Mouse (Mus musculus) hindbrain, embryonic 13.5 days (tissue): ENCODE data around the gene Gpc3. TPM values are rescaled to one million over a fixed set of nuclear protein-coding genes. Genes with fewer than 3 reads are reported as not detected.
A peak's percentile ranks its signal among the peaks of the same experiment; 100 is the strongest.

Experiments used
- ATAC-seq: fragments of 200-750 bp; cut with Nextera tagmentation; 2 replicates; pipeline ENCODE4 v1.8.0; 2017; ENCODE audit warnings: moderate TSS enrichment; ENCODE audit not compliant: low FRiP score
- H3K27ac ChIP-seq: fragments of 300-500 bp; sonication (generic); 2 replicates; pipeline ENCODE4 v1.5.1; 2015; ENCODE audit warnings: inconsistent platforms, mild to moderate bottlenecking, moderate library complexity
- H3K27me3 ChIP-seq: fragments of 300-500 bp; sonication (generic); 2 replicates; pipeline ENCODE4 v1.6.1; 2015; ENCODE audit warnings: mild to moderate bottlenecking, inconsistent platforms
- H3K36me3 ChIP-seq: fragments of 300-500 bp; sonication (generic); 2 replicates; pipeline ENCODE4 v1.6.1; 2015; ENCODE audit warnings: mild to moderate bottlenecking, inconsistent platforms
- H3K4me1 ChIP-seq: fragments of 300-500 bp; sonication (generic); replicated peaks from 2 replicates; pipeline ENCODE4 v1.6.1; 2015; ENCODE audit warnings: inconsistent platforms
- H3K4me2 ChIP-seq: fragments of 300-500 bp; sonication (generic); 2 replicates; pipeline ENCODE4 v1.6.1; 2015; ENCODE audit warnings: inconsistent platforms, mild to moderate bottlenecking, moderate library complexity
- H3K4me3 ChIP-seq: fragments of 300-500 bp; sonication (generic); 2 replicates; pipeline ENCODE4 v1.5.1; 2015; ENCODE audit warnings: mild to moderate bottlenecking, inconsistent platforms
- H3K9ac ChIP-seq: fragments of 300-500 bp; sonication (generic); 2 replicates; pipeline ENCODE4 v1.6.1; 2015; ENCODE audit warnings: mild to moderate bottlenecking, inconsistent platforms
- H3K9me3 ChIP-seq: fragments of 300-500 bp; sonication (generic); 2 replicates; pipeline ENCODE4 v1.6.1; 2016; ENCODE audit warnings: inconsistent platforms
- WGBS: fragments of 180-500 bp; shearing (Covaris S2); methylation state at CpG from one replicate; pipeline ENCODE4 v1.1.7; 2015; 5-methylcytosine and 5-hydroxymethylcytosine counted together
- polyA plus RNA-seq: library from polyadenylated mRNA; unstranded; fragments of >200 nt; fragmentation: Nextera tagmentation; extraction: Ambion mirVana; gene quantifications from 2 replicates; pipeline ENCODE4 v1.2.1, GENCODE M21; 2015

Gpc3 gene
- polyA plus RNA-seq, 1 experiment from 2014 or later = 110 TPM

DNA sequence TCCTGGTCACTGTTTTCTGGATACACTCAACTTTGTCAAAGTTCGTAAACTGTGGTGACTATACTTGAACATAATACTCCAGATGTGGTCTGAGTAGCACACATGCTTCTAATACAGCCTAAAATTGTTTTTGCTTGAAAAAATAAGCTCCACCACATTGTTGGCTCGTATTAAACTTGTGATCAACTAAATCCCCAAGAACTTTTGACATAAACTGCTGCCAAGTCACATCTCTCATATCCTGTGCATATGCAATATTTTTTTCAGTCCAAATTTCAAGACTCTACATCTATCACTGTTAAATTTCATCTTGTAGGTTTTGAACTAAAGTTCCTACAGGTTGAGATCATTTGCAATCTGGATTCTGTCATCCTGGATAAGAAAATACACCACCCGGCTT is 69.1 kb downstream of the Gpc3 start:
- Histone ChIP-seq H3K36me3 (no peaks in the 10 kb centered on the region), H3K4me1 (no peaks in the 10 kb centered on the region), H3K9ac (no peak overlapping the region), H3K9me3 (no peaks in the 10 kb centered on the region), H3K27ac (no peak overlapping the region), H3K4me3 (no peak overlapping the region), H3K27me3 (no peaks in the 10 kb centered on the region), H3K4me2 (no peak overlapping the region)
- 71% methylated on average over 3 of the region's 3 CpGs for WGBS
- no peak for ATAC-seq

DNA sequence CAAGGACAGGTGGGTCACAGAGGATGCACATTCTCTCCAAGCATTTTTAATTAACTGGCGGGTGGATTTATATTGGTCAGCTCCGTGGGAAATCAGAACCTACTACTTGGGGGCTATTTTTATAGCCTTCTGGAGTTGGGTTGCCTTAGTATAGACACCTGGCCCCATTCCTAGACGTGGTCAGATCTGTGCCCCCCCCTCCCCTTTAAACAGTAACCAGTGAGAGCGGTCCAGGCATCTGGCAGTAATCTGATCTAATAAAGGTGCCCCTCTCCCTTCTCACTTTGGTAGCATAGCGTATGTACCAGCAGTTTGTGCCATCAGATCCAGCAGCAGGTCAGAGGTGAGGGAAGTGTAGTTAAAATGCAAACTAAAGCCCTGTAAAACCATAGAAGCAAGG is 76.5 kb downstream of the Gpc3 start:
- no peak for ATAC-seq
- Histone ChIP-seq H3K27ac (no peak overlapping the region), H3K9ac (no peak overlapping the region), H3K36me3 (no peaks in the 10 kb centered on the region), H3K4me3 (no peak overlapping the region), H3K4me1 (no peaks in the 10 kb centered on the region), H3K27me3 (no peaks in the 10 kb centered on the region), H3K9me3 (no peaks in the 10 kb centered on the region), H3K4me2 (no peak overlapping the region)
- 82% methylated on average over 5 of the region's 5 CpGs for WGBS

DNA sequence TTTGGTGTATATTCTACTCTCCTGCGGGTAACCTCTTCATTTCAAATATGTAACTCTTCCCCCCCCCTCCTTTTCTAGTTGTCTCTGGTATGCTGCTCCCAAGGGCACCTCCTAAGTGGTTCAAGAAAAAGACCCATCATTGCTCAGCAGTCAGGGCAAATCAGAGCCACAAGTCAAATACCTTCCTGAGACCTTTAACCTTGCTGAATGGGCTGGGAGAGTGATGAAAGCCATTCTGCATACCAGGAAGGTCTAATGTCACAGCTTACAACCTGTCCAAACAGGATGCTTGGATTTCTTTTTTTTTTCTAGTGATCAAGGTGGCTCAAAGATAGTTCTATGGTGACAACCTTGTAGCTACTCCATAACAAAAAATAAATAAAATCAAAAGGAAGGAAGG is 80.0 kb downstream of the Gpc3 start:
- Histone ChIP-seq H3K27me3 (no peaks in the 10 kb centered on the region), H3K4me1 (no peaks in the 10 kb centered on the region), H3K36me3 (no peaks in the 10 kb centered on the region), H3K27ac (no peak overlapping the region), H3K4me3 (no peak overlapping the region), H3K9ac (no peak overlapping the region), H3K9me3 (no peaks in the 10 kb centered on the region), H3K4me2 (no peak overlapping the region)
- 67% methylated on average over 1 of the region's 1 CpGs for WGBS
- no peak for ATAC-seq

DNA sequence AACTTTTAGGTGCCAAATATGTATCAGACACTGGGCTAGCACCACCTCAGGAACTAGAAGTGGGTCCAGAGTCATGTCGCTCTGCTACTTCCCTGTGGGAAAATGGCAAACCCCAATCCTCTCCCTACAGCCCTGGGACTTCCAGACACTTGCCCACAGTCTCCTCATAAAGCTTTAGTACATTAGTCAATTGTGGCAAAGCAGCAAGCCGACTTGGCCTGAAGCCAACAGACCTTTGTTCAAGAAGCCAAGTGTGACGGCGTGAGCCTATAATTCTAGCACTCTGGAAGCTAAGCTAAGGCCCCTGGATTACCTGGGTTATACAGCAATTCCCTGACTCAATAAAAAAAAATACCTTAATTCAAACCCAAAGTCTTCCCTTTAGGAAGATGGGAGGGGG is 80.7 kb downstream of the Gpc3 start:
- Histone ChIP-seq H3K4me1 (no peaks in the 10 kb centered on the region), H3K9ac (no peak overlapping the region), H3K27me3 (no peaks in the 10 kb centered on the region), H3K4me3 (no peak overlapping the region), H3K36me3 (no peaks in the 10 kb centered on the region), H3K4me2 (no peak overlapping the region), H3K9me3 (no peaks in the 10 kb centered on the region), H3K27ac (no peak overlapping the region)
- 50% methylated on average over 4 of the region's 4 CpGs for WGBS
- no peak for ATAC-seq

DNA sequence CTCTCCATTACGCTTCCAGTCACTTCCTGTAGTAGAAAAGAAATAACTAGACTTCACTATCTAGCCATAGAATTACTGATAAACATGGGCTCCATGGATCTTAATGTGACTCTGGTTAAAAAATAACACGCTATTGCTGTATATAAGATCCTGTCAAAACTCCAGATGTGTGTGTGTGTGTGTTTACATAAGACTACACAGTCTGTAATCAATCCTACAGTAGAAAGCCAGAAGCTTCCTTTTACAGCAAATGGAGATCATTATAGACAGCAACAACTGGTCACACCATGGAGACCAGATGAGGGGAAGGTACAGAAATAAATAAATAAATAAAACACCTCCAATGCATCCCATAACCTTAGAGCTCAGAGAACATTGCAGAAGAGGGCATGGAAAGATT is 81.6 kb downstream of the Gpc3 start:
- Histone ChIP-seq H3K27me3 (no peaks in the 10 kb centered on the region), H3K4me2 (no peak overlapping the region), H3K9me3 (no peaks in the 10 kb centered on the region), H3K36me3 (no peaks in the 10 kb centered on the region), H3K9ac (no peak overlapping the region), H3K4me1 (no peaks in the 10 kb centered on the region), H3K27ac (no peak overlapping the region), H3K4me3 (no peak overlapping the region)
- ATAC-seq = no peak
- WGBS = 89% methylated on average over 2 of the region's 2 CpGs

DNA sequence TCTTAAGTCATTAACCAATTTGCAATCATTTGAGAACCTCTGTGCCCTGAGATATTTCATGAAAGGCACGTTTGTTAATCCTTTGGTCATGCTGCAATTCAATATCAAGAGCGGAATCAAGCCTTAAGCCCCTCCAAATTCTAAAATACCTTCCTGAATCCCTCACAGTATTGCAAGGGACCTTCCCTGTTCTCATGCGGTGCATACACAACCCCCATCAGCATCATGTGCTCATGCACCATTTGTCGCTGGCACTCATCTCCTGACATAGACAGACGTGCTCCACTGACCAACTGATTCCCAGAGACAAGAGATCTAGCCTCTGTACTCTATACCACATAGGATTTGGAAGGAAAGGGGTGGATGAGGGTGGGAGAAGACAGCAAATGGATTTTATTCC is 87.7 kb downstream of the Gpc3 start:
- WGBS = 75% methylated on average over 5 of the region's 5 CpGs
- Histone ChIP-seq H3K9me3 (no peaks in the 10 kb centered on the region), H3K4me2 (no peak overlapping the region), H3K36me3 (no peaks in the 10 kb centered on the region), H3K27ac (no peak overlapping the region), H3K4me1 (no peaks in the 10 kb centered on the region), H3K9ac (no peak overlapping the region), H3K4me3 (no peak overlapping the region), H3K27me3 (no peaks in the 10 kb centered on the region)
- ATAC-seq = no peak

DNA sequence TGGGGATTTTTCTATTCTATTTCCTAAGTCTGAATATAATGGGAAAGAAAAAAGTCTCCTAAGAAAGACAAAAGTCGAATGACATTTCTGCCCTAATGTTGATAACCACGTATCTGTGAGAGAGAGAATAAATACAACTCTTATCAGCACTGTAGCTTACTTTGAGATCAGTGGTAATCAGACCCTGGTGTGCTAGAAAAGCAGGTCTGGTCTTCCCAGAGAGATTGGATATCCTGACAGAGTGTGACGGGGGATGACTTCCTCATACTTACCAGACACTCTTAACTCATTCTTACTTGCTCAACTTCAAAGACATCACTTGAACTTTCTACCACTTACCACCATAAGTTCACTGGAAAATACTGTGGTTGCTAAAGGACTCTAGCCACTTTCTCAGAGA is 88.6 kb downstream of the Gpc3 start:
- Histone ChIP-seq H3K4me1 (no peaks in the 10 kb centered on the region), H3K36me3 (no peaks in the 10 kb centered on the region), H3K27me3 (no peaks in the 10 kb centered on the region), H3K9ac (no peak overlapping the region), H3K27ac (no peak overlapping the region), H3K4me3 (no peak overlapping the region), H3K4me2 (no peak overlapping the region), H3K9me3 (no peaks in the 10 kb centered on the region)
- WGBS = 68% methylated on average over 3 of the region's 3 CpGs
- ATAC-seq = no peak

DNA sequence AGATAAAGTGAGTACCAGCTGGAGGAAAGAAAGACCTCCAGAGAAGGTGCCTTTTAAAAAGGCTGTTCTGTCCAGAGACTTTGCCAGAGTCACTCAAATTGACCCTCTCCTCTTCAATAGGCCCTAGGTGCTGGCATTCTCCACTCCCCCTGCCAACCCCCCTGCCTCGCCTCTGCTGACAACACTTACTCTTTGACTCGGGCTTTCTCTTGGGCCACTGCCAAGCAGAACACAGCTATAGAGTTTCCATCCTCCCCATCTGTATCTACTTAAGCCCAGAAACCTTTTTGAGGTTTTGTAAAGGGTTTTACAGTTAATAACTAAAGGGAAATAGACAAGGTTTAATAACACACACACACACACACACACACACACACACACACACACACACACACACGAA is 99.2 kb downstream of the Gpc3 start:
- 68% methylated on average over 3 of the region's 3 CpGs for WGBS
- ATAC-seq = no peak
- H3K4me3 ChIP-seq = no peak overlapping the region
- H3K4me1 ChIP-seq = no peaks in the 10 kb centered on the region
- no peak overlapping the region for H3K27ac ChIP-seq
- H3K4me2 ChIP-seq = no peak overlapping the region
- H3K9me3 ChIP-seq = no peaks in the 10 kb centered on the region
- no peaks in the 10 kb centered on the region for H3K27me3 ChIP-seq
- no peak overlapping the region for H3K9ac ChIP-seq
- no peaks in the 10 kb centered on the region for H3K36me3 ChIP-seq

DNA sequence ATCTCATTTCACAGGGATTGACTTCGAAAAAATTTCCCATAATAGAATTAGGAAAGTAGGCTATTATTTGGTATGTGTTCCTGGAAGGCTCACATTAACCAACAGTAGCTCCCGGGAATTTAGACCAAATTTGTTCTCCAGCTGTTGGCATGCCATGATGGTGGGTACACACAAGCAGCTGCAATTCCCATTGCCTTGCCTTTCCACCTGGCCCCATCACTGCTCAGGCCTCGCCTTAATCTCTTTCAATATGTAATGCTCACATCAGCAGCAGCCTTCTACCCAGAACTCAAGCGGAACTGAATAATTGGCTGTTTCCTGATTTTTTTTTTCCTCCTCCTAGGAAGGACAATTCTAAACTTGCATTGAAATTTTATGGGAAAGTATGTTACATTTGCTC is 102.6 kb downstream of the Gpc3 start:
- no peaks in the 10 kb centered on the region for H3K27me3 ChIP-seq
- no peak overlapping the region for H3K9ac ChIP-seq
- H3K36me3 ChIP-seq = no peaks in the 10 kb centered on the region
- H3K27ac ChIP-seq = no peak overlapping the region
- no peak overlapping the region for H3K4me2 ChIP-seq
- ATAC-seq = no peak
- H3K4me1 ChIP-seq = no peaks in the 10 kb centered on the region
- 79% methylated on average over 4 of the region's 4 CpGs for WGBS
- no peaks in the 10 kb centered on the region for H3K9me3 ChIP-seq
- H3K4me3 ChIP-seq = no peak overlapping the region

DNA sequence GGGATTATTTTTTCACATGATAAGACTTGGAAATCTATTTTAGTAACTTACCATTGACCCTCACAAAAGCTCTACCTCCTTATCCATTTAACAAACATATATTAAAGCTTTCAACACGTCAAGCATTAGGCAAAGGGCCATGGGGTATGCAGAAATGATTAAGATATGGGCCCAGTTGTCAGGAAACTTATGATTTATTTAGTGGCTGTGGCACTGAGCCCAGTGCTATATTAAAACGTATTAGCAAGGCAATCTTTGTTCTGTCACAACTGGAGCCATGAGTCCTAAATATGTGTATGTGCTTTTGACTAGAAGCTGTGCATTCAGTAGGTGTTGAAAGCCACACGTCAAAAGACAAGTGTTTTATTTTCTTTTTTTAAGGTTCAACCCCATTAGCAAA is 109.9 kb downstream of the Gpc3 start:
- no peaks in the 10 kb centered on the region for H3K9me3 ChIP-seq
- no peak overlapping the region for H3K4me3 ChIP-seq
- H3K4me1 ChIP-seq = no peaks in the 10 kb centered on the region
- ATAC-seq = no peak
- H3K9ac ChIP-seq = no peak overlapping the region
- H3K36me3 ChIP-seq = no peaks in the 10 kb centered on the region
- 63% methylated on average over 3 of the region's 3 CpGs for WGBS
- no peak overlapping the region for H3K4me2 ChIP-seq
- H3K27ac ChIP-seq = no peak overlapping the region
- H3K27me3 ChIP-seq = no peaks in the 10 kb centered on the region

DNA sequence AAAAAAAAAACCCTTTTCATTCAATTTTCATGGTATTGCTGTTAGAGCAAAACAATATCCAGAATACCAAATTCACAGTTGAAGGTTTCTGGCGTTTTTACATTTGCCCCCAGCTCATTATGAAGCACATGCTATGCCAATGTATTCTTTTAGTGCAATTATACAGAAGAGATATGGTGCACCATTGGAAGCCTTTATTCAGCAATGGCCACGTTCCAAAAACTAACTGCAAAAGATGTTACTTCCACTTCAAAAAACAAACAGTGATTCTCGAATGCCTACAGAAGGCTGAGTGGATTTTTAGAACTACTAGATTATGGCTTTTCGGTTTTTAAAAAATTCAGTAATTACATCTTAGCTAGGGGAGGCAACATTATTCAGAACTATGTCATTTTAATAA is 124.3 kb downstream of the Gpc3 start:
- no peaks in the 10 kb centered on the region for H3K36me3 ChIP-seq
- no peak overlapping the region for H3K4me3 ChIP-seq
- no peaks in the 10 kb centered on the region for H3K9me3 ChIP-seq
- ATAC-seq = no peak
- H3K9ac ChIP-seq = no peak overlapping the region
- no peaks in the 10 kb centered on the region for H3K4me1 ChIP-seq
- H3K27ac ChIP-seq = no peak overlapping the region
- H3K27me3 ChIP-seq = no peaks in the 10 kb centered on the region
- no peak overlapping the region for H3K4me2 ChIP-seq
- WGBS = 67% methylated on average over 4 of the region's 4 CpGs

DNA sequence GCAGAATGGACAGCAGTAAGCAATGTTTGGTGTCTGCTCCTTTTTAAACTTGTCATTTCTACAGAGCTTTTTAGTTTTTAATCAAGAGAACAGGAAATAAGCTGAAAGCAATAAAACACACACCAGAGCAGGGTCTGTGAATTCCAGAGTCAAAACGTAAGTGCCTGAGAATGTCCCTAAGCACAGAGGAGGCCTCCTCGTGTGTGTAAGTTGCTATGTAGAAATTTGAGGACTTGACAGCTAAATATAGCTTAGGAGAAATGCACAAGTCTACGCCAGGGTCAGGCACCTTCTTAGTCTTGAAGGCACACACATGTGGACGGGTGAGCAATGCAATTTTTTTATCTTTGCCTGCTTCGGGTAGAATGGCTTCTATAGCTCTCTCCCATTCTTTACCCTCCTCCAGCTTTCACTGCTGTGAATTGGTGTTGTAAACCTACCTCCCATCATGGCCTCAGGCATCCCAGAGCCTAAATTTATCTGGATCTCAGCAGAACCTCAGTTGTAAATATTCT is 158.6 kb downstream of the Gpc3 start:
- Histone ChIP-seq H3K9me3 (no peaks in the 10 kb centered on the region), H3K27ac (no peak overlapping the region), H3K36me3 (no peaks in the 10 kb centered on the region), H3K9ac (no peak overlapping the region), H3K27me3 (no peaks in the 10 kb centered on the region), H3K4me2 (no peak overlapping the region), H3K4me1 (no peaks in the 10 kb centered on the region), H3K4me3 (no peak overlapping the region)
- ATAC-seq = no peak
- 54% methylated on average over 5 of the region's 5 CpGs for WGBS

DNA sequence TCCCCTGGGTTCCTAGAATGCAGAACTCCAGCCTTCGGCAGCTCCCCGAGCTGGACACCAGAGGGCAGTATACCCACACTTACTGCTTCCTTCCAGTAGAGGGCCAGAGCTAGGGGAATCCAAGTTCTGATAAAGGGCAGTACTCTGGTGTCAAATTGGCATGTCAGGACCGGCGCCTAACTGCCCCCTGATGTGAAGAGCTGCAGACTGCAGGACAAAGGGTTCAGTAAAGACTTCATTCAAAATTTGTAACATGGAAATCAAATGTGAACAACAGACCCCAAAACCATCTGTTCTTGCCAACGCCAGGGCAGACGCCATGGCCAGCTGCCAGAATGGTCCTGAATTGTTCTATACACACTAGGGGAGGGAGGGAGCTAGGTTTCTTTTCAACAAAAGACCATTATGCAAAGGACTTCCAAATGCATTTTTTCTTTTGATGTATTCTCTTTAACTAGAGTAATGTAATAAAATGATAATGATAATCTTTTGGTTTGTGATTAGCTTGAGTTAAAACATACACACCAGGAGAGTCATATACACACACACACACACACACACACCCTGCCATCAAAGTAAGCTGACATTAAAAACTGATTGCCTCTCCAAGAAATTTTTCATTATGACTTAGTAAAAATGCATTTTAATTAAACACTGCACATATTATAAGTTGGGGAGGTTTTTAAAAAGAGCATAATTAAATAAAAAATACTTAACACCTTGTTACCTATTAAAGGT is 160.1 kb downstream of the Gpc3 start:
- WGBS = 16% methylated on average over 6 of the region's 6 CpGs
- Histone ChIP-seq H3K27ac (no peak overlapping the region), H3K4me3 (no peak overlapping the region), H3K9ac (no peak overlapping the region), H3K27me3 (no peaks in the 10 kb centered on the region), H3K36me3 (no peaks in the 10 kb centered on the region), H3K4me2 (peak overlapping the region; percentile 30), H3K9me3 (no peaks in the 10 kb centered on the region), H3K4me1 (no peaks in the 10 kb centered on the region)
- peak; percentile 84 for ATAC-seq
